Mouse (Mus musculus): ENCODE results near the gene Ogdhl. TPM values are rescaled to one million over a fixed set of nuclear protein-coding genes. Genes with fewer than 3 reads are reported as not detected.
A peak's percentile ranks its signal among the peaks of the same experiment; 100 is the strongest.

Gene Ogdhl
- polyA plus RNA-seq, 1 experiment from 2014 or later, result 10.4 TPM

GRCm38 (mm10) chr14:32369756-32370155 is 47.9 kb downstream of the Ogdhl start:
- Histone ChIP-seq H3K36me3 (ENCODE audit: control insufficient read depth, insufficient read depth, low read length) (no peaks in the 10 kb centered on the region), H3K27me3 (ENCODE audit: control insufficient read depth, insufficient read depth, low read length) (no peaks in the 10 kb centered on the region), H3K4me1 (ENCODE audit: control insufficient read depth, insufficient read depth, low read length) (no peaks in the 10 kb centered on the region), H3K4me3 (replicated peaks; ENCODE audit: low read length) (no peak overlapping the region), H3K4me2 (ENCODE audit: low read depth, low read length) (no peak overlapping the region), H3K27ac (ENCODE audit: low read length) (no peak overlapping the region), H3K9ac (ENCODE audit: low read length) (no peak overlapping the region), H3K9me3 (replicated peaks; ENCODE audit: control insufficient read depth, low read length) (no peaks in the 10 kb centered on the region)
- ATAC-seq (ENCODE audit: insufficient read depth, low FRiP score), result no peak
- 47% methylated on average over 7 of the region's 7 CpGs for WGBS

DNA sequence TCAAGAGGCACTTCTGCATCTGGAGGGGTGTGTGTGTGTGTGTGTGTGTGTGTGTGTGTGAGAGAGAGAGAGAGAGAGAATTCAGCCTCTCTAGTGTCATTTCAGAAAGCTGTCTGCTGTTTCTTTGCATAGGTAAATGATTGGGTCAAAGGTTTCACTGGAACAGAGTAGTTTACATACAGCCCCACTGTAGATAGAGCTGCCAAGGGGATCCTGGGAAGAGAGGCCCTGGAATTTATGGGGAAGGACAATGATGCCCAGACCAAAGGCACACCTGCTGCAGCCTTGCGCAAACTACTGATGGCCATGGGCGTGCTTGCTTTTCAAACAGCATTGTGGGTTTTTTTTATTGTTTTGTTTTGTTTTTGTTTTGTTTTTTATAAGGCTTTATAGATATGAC is 50.7 kb downstream of the Ogdhl start:
- Histone ChIP-seq H3K27ac (ENCODE audit: low read length) (no peak overlapping the region), H3K9ac (ENCODE audit: low read length) (no peak overlapping the region), H3K36me3 (ENCODE audit: control insufficient read depth, insufficient read depth, low read length) (no peaks in the 10 kb centered on the region), H3K9me3 (replicated peaks; ENCODE audit: control insufficient read depth, low read length) (no peaks in the 10 kb centered on the region), H3K4me3 (replicated peaks; ENCODE audit: low read length) (no peak overlapping the region), H3K27me3 (ENCODE audit: control insufficient read depth, insufficient read depth, low read length) (no peaks in the 10 kb centered on the region), H3K4me2 (ENCODE audit: low read depth, low read length) (no peak overlapping the region), H3K4me1 (ENCODE audit: control insufficient read depth, insufficient read depth, low read length) (no peaks in the 10 kb centered on the region)
- ATAC-seq (ENCODE audit: insufficient read depth, low FRiP score), result no peak
- WGBS, result 76% methylated on average over 2 of the region's 2 CpGs

GRCm38 (mm10) chr14:32379395-32380098 is 57.7 kb downstream of the Ogdhl start:
- WGBS, result 20% methylated on average over 22 of the region's 22 CpGs
- Histone ChIP-seq H3K27ac (ENCODE audit: low read length) (no peak overlapping the region), H3K4me1 (ENCODE audit: control insufficient read depth, insufficient read depth, low read length) (no peaks in the 10 kb centered on the region), H3K27me3 (ENCODE audit: control insufficient read depth, insufficient read depth, low read length) (no peaks in the 10 kb centered on the region; the same call in 1 of the 2 replicates), H3K9me3 (replicated peaks; ENCODE audit: control insufficient read depth, low read length) (no peaks in the 10 kb centered on the region), H3K9ac (ENCODE audit: low read length) (no peak overlapping the region), H3K36me3 (ENCODE audit: control insufficient read depth, insufficient read depth, low read length) (no peaks in the 10 kb centered on the region), H3K4me3 (replicated peaks; ENCODE audit: low read length) (no peak overlapping the region), H3K4me2 (ENCODE audit: low read depth, low read length) (no peak overlapping the region)
- ATAC-seq (ENCODE audit: insufficient read depth, low FRiP score), result no peak

- ATAC-seq (ENCODE audit: insufficient read depth, low FRiP score), result no peak
- Histone ChIP-seq H3K9ac (ENCODE audit: low read length) (no peak overlapping the region), H3K4me2 (ENCODE audit: low read depth, low read length) (no peak overlapping the region), H3K9me3 (replicated peaks; ENCODE audit: control insufficient read depth, low read length) (no peaks in the 10 kb centered on the region), H3K4me1 (ENCODE audit: control insufficient read depth, insufficient read depth, low read length) (no peaks in the 10 kb centered on the region), H3K27me3 (ENCODE audit: control insufficient read depth, insufficient read depth, low read length) (no peaks in the 10 kb centered on the region; the same call in 1 of the 2 replicates), H3K36me3 (ENCODE audit: control insufficient read depth, insufficient read depth, low read length) (no peaks in the 10 kb centered on the region), H3K27ac (ENCODE audit: low read length) (no peak overlapping the region), H3K4me3 (replicated peaks; ENCODE audit: low read length) (no peak overlapping the region)
- 33% methylated on average over 3 of the region's 3 CpGs for WGBS
Measured at GRCm38 (mm10) chr14:32380099-32380480, 58.3 kb downstream of the Ogdhl start.

GRCm38 (mm10) chr14:32381066-32381465 is 59.2 kb downstream of the Ogdhl start:
- Histone ChIP-seq H3K4me2 (ENCODE audit: low read depth, low read length) (no peak overlapping the region), H3K4me3 (replicated peaks; ENCODE audit: low read length) (no peak overlapping the region), H3K27me3 (ENCODE audit: control insufficient read depth, insufficient read depth, low read length) (no peaks in the 10 kb centered on the region; the same call in 1 of the 2 replicates), H3K4me1 (ENCODE audit: control insufficient read depth, insufficient read depth, low read length) (no peaks in the 10 kb centered on the region), H3K9me3 (replicated peaks; ENCODE audit: control insufficient read depth, low read length) (no peaks in the 10 kb centered on the region), H3K9ac (ENCODE audit: low read length) (no peak overlapping the region), H3K36me3 (ENCODE audit: control insufficient read depth, insufficient read depth, low read length) (no peaks in the 10 kb centered on the region), H3K27ac (ENCODE audit: low read length) (no peak overlapping the region)
- ATAC-seq (ENCODE audit: insufficient read depth, low FRiP score), result no peak
- WGBS, result 29% methylated on average over 7 of the region's 7 CpGs

DNA sequence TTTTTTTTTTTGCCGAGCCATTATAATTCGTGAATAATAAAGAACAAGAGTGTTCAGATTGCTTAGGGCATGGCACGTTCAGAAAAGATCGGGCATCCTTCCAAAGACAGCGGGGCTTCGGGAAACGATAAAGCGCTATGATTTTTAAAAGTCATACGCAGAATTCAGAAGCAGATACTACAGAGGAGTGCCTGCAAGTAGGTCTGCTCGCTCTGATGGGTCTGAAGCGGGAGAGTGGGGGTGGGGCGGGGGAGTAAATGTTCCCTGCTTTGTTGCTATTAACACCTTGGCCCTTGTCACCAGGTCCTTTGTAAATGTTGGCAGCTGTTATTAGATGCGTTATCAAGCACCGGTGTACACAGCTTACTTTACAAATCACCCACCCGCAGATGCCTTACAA is 59.8 kb downstream of the Ogdhl start:
- H3K27me3 ChIP-seq (ENCODE audit: control insufficient read depth, insufficient read depth, low read length), result no peaks in the 10 kb centered on the region; the same call in 1 of the 2 replicates
- no peaks in the 10 kb centered on the region for H3K9me3 ChIP-seq (replicated peaks; ENCODE audit: control insufficient read depth, low read length)
- no peaks in the 10 kb centered on the region for H3K4me1 ChIP-seq (ENCODE audit: control insufficient read depth, insufficient read depth, low read length)
- no peak overlapping the region for H3K4me2 ChIP-seq (ENCODE audit: low read depth, low read length)
- no peak overlapping the region for H3K9ac ChIP-seq (ENCODE audit: low read length)
- H3K27ac ChIP-seq (ENCODE audit: low read length), result no peak overlapping the region
- no peak for ATAC-seq (ENCODE audit: insufficient read depth, low FRiP score)
- H3K4me3 ChIP-seq (replicated peaks; ENCODE audit: low read length), result no peak overlapping the region
- no peaks in the 10 kb centered on the region for H3K36me3 ChIP-seq (ENCODE audit: control insufficient read depth, insufficient read depth, low read length)
- WGBS, result 40% methylated on average over 15 of the region's 15 CpGs

DNA sequence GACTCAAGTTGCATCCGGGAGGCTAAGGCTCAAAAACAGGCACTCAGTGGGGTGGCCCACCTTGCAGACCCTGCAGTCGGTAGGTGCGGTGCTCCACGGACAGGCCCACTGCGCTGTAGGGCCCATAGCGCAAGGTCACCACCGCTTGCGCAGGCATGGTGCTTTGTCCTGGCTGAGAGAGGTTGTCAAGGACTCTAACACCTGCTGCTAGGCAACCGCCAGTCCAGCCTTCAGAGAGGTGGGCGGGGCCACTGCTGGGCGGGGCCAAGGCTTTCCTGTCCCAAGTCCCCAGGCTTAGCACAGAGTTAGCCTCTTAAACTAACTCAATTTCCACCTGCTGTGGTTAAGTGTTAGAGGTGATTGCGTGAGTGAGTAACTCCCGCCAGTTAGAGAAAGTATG is 66.4 kb downstream of the Ogdhl start, which contains the start of gene 1700024G13Rik:
Gene 1700024G13Rik, minus strand, starts transcription at position 196 of the 400 bp plus-strand sequence.
- Histone ChIP-seq H3K9ac (ENCODE audit: low read length) (no peak within 1 kb of the TSS), H3K4me2 (ENCODE audit: low read depth, low read length) (no peak within 1 kb of the TSS), H3K36me3 (ENCODE audit: control insufficient read depth, insufficient read depth, low read length) (no peaks in the 10 kb centered on the region), H3K4me1 (ENCODE audit: control insufficient read depth, insufficient read depth, low read length) (no peaks in the 10 kb centered on the region), H3K4me3 (replicated peaks; ENCODE audit: low read length) (no peak within 1 kb of the TSS), H3K9me3 (replicated peaks; ENCODE audit: control insufficient read depth, low read length) (no peaks in the 10 kb centered on the region), H3K27ac (ENCODE audit: low read length) (no peak within 1 kb of the TSS), H3K27me3 (ENCODE audit: control insufficient read depth, insufficient read depth, low read length) (no peaks in the 10 kb centered on the region)
- peak; percentile 82; the same call in 1 of the 2 replicates for ATAC-seq (ENCODE audit: insufficient read depth, low FRiP score)
- WGBS, result 5% methylated on average over 13 of the region's 13 CpGs

Other genes starting within 250 kb of the Ogdhl start
- gene Oxnad1, start 236.6 kb upstream of the Ogdhl start, polyA plus RNA-seq (2015; fragmentation: Nextera tagmentation; extraction: Ambion mirVana), result 25.8 and 29.8 TPM in 2 replicates
- 81.7 and 89.7 TPM in 2 replicates for gene Dph3, start 236.3 kb upstream of the Ogdhl start, polyA plus RNA-seq (2015; fragmentation: Nextera tagmentation; extraction: Ambion mirVana)
- gene Msmb, start 180.0 kb upstream of the Ogdhl start, polyA plus RNA-seq (2015; fragmentation: Nextera tagmentation; extraction: Ambion mirVana), result not detected in 2 replicates
- 145 and 150 TPM in 2 replicates for gene Ncoa4, start 162.2 kb upstream of the Ogdhl start, polyA plus RNA-seq (2015; fragmentation: Nextera tagmentation; extraction: Ambion mirVana)
- 218 and 251 TPM in 2 replicates for gene Timm23, start 120.1 kb upstream of the Ogdhl start, polyA plus RNA-seq (2015; fragmentation: Nextera tagmentation; extraction: Ambion mirVana)
- 29.1 and 30.0 TPM in 2 replicates for gene Parg, start 120.1 kb upstream of the Ogdhl start, polyA plus RNA-seq (2015; fragmentation: Nextera tagmentation; extraction: Ambion mirVana)
- gene 1700024G13Rik, start 66.4 kb downstream of the Ogdhl start, polyA plus RNA-seq (2015; fragmentation: Nextera tagmentation; extraction: Ambion mirVana), result not detected in 2 replicates
- gene Slc18a3, start 142.8 kb downstream of the Ogdhl start, polyA plus RNA-seq (2015; fragmentation: Nextera tagmentation; extraction: Ambion mirVana), result 4.5 and 4.8 TPM in 2 replicates
- gene Chat, start 144.0 kb downstream of the Ogdhl start, polyA plus RNA-seq (2015; fragmentation: Nextera tagmentation; extraction: Ambion mirVana), result 0.76 and 0.95 TPM in 2 replicates
- gene Ercc6, start 191.5 kb downstream of the Ogdhl start, polyA plus RNA-seq (2015; fragmentation: Nextera tagmentation; extraction: Ambion mirVana), result 14.7 and 18.7 TPM in 2 replicates

Measured in stomach, embryonic 16.5 days (tissue).